Mouse (Mus musculus) heart, adult 18-20 months (tissue): ENCODE measurements around the gene Saysd1. TPM values are rescaled to one million over a fixed set of nuclear protein-coding genes. Genes with fewer than 3 reads are reported as not detected.

Experiments used
- DNase-seq, 2 experiments: peaks; one replicate each; pipeline ENCODE4 v3.0.0; 2021 to 2022; ENCODE audit warnings: mixed read lengths in 1 of 2
- total RNA-seq, 2 experiments: library from RNA; stranded (reverse); gene quantifications; 2 replicates each; pipeline ENCODE4 v1.2.3; 2021

Gene Saysd1
- total RNA-seq, 2 experiments from 2014 or later, result 3.5 to 3.6 TPM

DNA sequence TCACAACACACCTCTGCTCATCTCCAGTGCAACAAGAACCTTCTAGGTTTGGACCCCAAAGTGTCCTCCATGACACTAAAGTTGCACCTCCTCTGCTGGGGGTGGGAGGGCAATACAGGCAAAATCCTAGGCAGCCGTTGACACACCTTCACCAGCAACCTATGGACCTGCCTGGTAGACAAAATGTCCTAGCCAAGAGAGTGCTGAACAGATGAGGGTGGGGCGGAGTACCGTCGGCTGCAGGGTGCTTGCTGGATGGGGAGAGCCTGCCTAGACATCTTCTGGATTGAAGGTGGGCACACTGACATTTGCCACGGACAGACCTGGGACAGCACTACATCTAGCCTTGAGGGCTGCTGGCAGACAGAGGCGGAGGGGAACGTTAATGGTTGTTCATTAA, 26.1 kb upstream of the Saysd1 start:
- no peak for DNase-seq

DNA sequence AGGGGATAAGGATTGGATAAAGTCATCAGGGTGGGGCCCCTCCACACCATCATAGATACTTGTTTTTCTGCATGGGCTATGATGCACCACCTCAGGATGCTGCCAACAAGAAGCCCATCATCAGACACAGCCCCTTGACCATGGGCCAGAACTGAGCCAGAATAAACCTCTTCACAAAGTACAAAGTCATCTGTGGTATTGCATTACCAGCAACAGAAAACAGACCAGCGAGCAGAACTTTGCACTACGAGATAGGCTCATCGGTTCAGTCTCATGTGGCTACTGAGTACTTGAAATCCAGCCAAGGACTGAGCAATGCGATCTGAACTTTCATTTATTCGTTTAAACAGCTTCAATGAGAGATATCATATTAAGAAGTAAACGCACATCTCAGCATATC, 24.4 kb upstream of the Saysd1 start:
- DNase-seq, result peak; percentile 18 to 31

DNA sequence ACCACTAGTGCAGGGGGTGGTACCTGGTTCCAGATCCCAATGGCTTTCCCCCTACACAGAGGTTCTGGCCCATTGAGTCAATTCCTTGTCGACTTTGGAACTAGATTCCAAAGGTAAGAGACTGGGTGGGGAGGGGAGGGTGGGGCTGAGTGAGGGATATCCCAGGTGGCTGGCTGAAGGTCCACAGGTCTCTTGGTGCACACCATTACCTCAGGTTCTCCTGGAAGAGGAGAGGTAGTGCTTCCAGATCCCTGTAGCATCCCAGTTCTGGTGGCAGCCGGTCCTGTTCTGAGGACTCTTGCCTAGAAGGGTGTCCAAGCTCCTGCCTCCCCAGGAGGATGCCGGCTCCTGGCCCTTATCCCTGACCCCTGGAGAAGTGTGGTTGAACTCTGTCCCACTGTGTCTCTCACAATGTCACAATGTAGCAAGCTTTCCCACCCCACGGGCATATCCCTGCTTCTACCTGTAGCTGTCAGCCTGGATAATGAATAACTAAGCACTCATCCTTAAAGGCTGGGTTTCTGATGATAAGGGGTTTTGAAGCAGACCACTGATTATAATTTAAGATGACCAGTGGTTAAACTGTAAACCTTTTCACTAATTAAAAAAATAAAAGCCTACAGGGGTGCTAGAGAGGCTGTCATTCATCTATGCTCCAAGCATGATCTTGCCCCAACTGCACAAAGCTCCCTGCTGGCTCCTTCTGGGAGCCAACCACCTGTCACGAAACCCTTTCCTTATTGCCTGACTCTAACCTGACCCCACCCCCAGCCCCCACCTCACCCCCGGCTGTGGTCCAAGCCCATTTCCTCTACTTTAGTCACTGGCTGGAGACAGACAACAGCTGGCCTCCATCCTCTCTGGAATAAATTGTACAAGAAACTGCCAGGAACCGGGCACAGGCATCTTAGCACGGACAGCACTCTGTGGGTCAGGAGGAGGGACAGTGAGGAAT, 20.7 kb upstream of the Saysd1 start:
- DNase-seq, result no peak

DNA sequence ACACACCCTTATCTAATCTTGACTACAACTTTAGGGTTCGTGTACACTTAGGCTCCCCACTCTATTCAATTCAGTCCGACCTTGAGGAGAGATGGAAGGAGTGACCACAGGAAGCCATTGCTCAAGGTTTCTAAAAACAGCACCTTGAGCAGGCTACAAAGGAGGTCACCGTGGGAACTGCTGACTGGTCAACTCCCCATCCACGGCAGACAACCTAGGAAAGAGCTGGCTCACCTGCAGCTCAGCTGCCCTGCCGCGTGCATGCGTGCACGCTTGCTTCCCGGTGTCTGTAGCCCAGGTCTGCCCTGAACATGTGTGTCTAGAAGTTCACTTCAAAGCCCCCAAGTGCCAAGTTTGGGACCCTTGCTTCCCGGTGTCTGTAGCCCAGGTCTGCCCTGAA, 19.3 kb upstream of the Saysd1 start:
- DNase-seq, result no peak

DNA sequence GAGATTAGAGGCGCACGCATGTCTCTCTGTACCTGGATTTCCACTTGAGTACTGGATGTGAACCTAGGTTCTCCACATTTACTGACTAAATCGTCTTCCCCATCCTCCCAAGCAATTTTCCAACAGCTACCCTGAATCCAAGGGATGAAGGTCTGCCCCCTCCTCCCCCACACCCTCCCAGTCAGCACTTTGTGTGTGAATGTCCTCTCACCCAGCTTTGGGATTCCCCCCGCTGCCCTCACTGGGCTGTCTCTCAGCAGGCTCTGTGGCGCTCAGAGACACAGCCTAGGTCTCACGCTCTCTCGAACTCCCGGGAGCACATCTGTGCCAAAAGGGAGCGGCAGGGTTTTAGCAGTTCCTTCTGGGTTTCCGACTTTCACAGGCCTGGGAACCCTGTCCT, 17.4 kb upstream of the Saysd1 start:
- DNase-seq, result no peak

DNA sequence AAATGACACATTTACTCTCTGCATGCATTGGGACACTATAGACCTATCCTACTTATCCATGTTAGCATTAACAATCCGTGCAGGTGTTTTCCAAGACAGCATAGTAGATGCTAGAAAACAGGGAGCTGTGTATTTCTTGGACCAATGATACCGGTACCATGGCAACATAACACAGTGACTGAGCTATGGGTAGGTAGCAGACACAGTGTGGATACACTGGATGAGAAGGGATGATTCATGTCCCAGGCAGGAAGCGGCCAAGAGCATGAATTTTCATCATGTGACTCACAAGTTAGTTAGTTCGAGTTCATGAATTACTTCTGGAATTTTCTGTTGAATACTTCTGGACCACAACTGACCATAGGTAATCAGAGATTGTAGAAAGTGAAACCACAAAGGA, 16.6 kb upstream of the Saysd1 start:
- no peak for DNase-seq

DNA sequence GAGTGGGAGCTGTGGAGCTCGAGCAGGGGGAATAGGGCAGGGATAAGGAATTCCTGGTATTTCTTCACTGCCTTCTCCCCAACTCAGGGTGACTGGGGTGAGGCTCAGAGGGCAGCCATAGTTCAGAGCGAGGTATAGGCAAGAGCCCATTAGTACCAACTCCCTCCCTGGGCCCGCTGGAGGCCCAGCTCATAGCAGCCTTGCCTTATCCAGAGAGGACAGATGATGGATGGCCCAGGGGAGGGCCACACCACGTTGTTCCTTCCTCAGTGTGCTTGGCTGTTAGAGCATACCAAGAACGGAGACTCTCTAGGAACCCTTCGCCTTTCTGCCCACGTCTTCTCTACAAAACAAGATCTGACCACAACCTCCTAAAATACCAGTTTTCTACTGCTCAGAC, 15.9 kb upstream of the Saysd1 start:
- no peak for DNase-seq

DNA sequence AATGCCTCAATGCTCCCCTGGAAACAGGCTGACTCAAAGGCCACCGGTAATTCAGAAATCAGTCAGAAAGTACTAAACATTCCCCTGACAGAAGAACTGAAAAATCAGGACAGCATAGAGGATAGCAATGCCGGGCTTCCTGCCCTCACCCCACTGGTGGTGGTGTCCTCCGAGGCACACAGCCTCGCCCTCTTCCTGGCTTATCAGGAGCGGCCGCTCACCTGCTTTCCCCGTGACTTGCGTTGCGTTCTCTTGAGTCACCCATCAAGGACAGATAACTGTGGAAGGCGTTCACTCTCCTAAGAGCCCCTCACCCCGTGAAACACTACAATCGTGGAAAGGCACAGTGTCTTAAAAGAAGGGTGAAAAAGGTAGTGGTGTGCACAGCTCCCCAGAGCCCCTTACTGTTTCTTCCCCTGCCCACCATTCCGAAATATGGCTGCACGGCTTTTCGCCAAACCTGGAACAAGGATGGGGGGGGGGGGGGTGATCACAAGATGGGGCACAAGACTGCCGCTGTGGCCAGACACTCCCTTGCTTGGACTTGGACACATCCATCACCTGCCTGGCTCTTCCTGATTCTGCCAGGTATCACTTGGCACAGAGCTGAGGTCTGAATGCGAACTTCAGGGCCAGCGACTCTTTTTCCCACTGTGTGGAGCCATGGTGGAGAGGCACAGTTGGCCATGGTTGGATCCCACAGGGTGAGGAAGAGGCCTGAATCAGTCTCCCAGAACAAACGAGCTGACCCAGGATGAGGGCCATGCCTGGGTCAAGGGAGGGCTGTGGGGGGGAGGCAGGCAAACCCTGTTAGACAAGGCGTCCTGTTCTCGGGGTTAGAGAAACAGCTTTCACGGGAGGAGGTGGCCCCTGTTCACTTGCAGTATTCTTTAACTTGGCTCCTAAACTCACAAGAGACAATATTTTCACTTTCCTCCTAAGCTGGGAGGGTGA, 11.1 kb upstream of the Saysd1 start:
- DNase-seq, result no peak

DNA sequence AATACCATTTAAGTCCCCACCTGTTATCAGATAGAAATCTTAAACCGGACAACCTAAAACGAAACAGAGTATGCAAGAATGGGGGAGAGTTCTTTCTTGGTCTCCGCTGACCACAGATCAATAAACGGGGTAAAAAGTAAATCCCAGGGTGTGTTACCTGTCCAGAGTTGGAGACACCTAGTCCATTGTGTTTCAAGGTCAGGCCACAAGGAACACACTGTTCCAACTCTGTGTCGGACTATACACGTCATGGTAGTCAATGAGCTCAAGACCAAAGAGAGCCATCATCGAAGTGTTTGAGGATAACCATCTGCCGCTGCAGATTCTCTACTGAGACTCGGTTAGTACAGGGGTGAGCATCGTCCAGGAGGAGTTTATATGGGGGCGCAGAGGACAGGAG, 10.2 kb upstream of the Saysd1 start:
- no peak for DNase-seq

DNA sequence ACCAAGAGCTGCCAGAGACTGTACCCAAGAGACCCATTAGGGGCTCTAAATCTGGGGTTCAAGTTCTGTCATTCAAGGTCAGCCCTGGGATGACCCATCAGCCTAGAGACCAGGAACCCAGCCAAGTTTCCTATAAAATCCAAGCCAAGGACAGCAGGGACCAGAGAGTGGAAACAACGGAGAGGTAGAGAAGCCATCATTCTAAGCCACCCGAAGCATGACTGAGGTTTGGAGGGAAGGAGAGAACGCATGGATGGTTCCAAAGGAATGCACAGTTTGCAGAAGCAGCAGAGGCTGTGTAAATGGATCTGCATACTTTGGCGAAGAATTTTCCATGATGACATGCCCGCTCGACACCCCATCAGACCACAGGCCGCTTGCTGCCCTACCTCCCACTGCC, 9.5 kb upstream of the Saysd1 start:
- no peak for DNase-seq

DNA sequence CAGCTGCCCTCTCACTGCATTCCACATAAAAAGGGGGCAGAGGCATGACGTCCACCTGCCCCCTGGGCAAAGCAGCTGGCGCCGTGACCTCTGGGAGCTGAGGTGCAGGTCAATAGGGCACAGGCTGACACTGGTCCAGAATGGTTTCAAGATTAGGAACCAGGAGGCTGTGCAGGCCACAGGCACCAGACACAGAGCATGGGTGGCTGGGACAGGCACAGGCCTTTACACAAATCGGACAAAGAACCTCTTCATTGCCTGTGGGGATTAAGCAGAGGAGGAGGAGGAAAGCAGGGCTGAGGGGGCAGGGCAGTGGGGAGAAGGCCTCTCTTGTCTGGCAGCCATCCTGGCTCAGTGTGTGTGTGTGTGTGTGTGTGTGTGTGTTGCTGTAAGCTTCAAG, 5.8 kb upstream of the Saysd1 start:
- no peak for DNase-seq

DNA sequence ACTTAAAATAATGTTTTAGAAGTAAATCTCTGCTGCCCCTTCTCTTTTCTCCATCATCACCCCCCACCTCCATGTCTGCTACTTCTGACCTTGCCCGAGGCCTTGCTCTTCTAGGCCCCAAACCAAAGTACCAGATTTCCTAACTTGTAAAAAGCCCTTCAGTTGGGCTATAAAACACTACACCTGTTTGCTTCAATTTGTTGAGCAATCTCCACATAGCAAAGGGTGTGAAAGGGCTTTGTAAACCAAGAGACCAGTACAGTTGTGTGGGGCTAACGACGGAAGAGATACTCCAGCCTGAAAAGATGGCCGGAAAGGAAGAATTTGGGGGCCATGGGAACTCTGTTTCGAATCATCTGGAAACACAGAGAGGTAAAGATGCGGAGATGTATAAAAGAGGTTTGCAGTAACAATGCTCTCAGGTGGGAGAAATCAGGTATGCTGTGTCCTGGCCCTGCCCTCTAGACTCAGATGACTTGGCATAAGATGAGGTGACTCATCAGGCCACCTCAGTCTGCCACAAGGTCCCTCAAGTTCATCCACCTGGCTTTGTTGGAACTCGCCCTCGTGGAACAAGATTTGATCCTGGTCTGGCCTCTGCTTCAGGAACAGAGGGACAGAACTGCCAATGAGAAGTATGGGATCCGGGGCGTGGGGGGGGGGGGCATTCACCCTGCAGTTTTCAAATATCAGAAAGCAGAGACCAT, 3.2 kb downstream of the Saysd1 start:
- no peak for DNase-seq

DNA sequence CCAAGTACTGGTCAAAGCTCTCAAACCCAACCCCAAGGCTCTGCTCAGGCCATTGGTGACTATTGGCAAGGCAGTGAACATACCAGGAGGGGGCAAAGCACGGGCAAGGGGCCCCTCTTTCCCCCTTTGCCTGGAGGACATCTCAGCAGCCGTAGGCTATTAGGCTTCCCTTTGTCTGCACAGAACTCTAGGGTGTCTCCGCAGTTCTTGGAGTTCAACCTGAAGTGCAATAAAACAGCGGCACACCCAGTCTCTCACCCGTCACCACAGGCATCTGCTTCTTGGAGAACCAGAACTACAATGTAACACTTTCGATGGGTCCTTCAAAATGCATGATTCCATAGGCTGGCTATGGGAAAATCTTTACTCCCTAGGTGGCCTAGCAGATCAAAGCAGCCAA, 10.2 kb downstream of the Saysd1 start:
- DNase-seq, result no peak

DNA sequence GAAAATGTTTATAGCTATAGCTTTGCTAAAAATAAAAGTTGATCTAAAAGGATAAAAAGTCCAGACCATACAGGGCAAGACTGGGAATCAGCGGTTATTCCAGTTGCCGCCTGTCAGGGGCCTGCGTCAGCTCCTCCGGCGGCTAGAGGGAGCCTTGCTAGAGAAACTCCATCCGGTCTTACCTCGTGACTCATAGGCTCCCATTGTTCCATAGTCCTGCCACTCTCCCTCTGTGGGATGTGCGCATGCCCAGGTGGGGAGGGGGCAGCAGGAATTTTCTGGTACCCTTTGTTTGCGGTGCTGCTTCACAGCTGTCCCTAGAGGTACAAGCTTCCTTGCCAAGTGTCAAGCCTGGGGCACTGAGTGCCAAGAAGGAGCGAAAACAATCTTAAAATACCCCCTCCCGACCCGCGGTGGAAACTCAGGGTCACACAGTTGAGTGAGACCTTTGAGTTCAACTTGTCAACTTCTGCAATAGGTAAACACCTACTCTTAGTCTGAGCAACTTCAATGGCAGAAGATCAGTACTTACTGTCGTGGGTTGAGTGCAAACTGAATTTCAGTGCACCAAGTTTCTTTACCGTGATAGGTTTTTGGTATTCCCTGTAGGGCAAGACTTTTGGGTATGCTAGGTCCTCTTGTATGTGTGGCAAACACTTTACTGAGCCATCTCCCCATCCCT, 10.8 kb downstream of the Saysd1 start:
- no peak for DNase-seq

DNA sequence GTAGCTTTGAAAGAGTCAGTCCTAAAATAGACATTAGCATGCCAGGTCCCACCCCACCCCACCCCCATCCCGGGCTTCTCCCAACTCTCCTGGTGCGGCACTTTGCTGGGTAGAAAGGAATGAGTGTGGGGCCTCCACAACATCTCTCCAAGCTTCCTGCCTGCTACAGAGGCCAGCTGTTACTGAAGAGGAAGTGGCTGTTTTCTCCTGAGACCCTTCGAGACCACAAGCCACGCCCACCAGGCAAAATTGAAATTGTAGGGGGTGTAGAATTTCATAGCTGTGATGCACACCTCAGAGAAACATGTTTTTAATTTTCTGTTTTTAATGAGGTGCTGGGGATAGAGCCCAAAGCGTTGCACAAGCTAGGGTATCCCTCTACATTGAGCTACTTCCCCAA, 17.5 kb downstream of the Saysd1 start:
- no peak for DNase-seq

DNA sequence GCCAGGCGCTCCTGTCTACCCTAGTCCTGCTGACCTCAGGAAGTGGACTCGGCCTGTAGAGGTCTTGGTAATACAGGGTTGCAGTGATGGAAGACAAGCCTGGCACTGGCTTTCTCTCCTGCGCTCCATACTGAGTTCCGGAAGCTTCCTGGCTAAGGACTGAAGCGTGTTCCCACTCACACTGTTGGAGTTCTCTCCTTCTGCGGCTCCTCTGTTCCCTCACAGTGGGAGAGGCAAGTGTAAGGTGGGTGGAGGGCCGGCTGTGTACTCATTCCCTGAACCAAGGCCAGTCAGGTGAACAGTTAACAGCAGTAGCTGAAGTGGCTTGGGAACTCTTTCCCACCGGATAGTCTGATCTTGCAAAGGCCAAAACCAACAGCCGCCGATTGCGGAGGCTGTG, 18.3 kb downstream of the Saysd1 start:
- no peak for DNase-seq

DNA sequence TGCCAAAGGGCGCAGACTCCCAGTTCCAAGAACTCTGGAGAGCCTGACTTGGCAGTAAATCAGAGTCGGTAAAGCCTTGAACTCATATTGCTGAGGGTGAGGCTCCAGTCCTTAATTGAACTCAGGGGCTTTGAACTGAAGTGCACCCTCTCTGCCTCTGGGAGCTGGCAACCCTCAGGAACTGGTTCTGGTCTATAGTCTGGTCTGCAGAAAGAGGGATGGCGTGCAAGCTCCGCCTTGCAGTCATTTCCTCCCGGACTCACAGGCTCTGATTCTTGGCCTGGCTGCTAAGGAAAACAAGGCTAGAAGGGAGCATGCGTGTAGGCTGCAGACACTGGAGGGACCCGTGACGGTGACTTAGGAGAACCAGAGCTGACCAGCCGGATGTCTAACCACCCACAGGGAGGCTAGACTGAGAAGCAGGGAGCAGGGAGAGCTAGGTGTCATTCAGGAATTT, 22.2 kb downstream of the Saysd1 start:
- peak; percentile 17 to 26 for DNase-seq

DNA sequence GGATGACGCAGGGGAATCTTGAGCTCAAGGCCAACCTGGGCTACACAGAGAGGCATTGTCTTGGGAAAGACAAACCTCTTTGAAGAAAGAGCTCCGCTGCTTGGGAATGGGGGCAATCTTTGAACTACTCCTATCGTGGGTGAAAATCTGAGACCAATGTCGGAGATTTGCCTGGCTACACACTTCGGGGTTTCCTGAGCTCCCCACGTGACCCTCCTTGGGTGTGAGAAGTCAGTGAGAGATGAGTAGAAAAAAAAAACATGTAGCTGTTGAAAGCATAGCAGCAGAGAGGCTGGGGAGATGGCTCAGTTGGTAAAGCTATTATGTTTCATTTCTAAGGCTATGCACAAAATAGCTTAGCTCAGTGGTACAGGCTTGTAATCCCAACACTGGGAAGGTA, 23.4 kb downstream of the Saysd1 start:
- DNase-seq, result no peak

DNA sequence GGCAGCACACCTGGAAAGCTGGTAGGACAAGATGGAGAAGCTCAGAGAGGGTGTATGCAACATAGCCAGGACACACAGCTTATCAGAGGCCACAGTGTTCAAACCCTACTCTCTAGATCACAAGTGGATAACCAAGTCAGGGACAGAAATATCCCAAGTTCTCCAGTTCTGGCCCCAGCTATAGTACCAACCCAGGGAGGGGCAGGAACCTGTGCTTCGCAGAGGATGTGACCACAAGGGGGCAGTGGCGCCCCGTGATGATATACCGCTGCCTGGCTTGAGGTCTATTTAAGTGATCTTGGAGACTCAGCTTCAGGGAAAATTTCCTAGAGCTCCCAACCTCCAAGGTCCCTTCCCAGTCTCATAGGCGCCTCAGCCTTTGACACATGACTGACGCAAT, 24.4 kb downstream of the Saysd1 start:
- DNase-seq, result peak; percentile 69 to 90

DNA sequence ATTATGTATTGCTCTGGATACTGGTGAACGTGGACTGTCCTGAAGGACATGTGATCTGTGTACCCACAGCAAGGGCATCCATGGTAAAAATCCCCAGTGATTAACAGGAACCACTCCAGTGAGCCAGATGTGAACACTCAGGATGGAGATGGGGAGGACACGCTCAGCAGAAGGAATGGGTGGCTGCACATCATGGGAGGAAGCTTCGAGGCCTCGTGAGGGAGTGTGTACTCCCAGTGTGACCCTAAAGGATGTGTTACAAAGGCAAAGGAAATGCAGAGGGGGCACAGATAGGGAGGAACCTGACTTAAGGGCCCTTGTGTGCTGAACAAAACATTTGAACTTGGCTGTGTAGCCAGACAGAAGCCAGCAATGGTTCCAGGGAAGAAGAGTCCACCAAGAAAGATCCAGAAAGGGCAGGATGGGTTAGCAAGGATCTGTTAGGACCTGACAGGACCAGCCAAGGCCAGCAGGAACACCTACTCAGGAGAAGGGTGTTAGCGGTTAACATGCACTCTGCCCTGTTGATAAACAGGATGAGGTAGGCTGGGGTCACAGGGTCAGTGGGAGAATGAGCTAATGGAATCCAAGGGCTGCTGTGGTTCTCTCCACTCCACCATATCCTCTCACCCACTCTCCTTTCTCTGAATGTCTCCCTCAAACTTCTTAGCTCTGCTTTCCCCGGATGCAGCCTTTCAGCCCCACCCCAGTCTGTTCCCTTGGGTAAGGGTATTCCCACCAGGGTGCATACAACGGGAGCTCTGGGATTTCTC, 25.0 kb downstream of the Saysd1 start:
- DNase-seq, result no peak

DNA sequence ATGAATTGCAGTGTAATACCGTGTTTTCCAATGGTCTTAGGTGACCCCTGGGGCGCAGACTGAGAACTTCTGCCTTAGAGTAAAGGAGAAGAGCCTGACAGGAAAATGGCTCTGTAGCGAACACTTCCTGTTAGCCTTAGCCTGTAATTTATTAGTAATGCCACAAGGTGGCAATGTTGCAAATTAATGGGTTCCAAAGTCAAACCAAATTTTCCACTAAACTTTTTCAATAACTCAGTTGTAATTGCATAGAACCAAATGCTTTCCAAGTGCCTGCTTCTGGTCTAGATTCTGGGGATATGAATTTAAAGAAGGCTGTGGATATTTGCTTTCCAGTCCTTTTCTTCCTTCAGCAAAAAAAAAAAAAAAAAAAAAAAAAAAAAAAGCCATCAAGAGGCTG, 26.1 kb downstream of the Saysd1 start:
- DNase-seq, result no peak
